10 mouse cellular contexts compared by ENCODE assay signal in genomic region chr11:120143708-120144497, GRCm38 (mm10). TPM values are rescaled to one million over a fixed set of nuclear protein-coding genes. Genes with fewer than 3 reads are reported as not detected.
DNase-seq lines count a peak whose midpoint lies in the region; ATAC-seq and TF ChIP-seq lines count a peak whose summit lies in the region.
"Had no signal": no experiment of that assay in that cellular context is flagged by ENCODE, and none has a peak within 500 bp of the region (broad histone marks: within the 10 kb centered on the region; RNA-seq: fewer than 3 reads in every experiment).

No protein-coding gene starts in this region.

- in situ Hi-C loops in Patski (cut with MboI; ENCODE audit: low pct_unique_long_range_greater_than_20kb), result no loop called here

- peaks cover 23% of the 10 kb centered on the region for H3K4me1 ChIP-seq in hindbrain, embryonic 12.5 days
- H3K4me1 ChIP-seq in hindbrain, postnatal 0 days (ENCODE audit: insufficient read depth, low read length), result peaks cover 4% of the 10 kb centered on the region; the same call in 1 of the 2 replicates
- peaks cover 26% of the 10 kb centered on the region for H3K4me1 ChIP-seq in intestine, embryonic 16.5 days (ENCODE audit: control insufficient read depth, insufficient read depth, low read length)
- peaks cover 9% of the 10 kb centered on the region; the same call in 1 of the 2 replicates for H3K4me1 ChIP-seq in limb, embryonic 15.5 days

- H3K9ac ChIP-seq in hindbrain, embryonic 12.5 days, result no peak overlapping the region
- no peak overlapping the region for H3K9ac ChIP-seq in hindbrain, postnatal 0 days (replicated peaks; ENCODE audit: low read length)
- 0 out of 2 replicates have a peak overlapping the region, but pooled peaks have one; percentile 29 for H3K9ac ChIP-seq in intestine, embryonic 16.5 days (ENCODE audit: low read depth, low read length)
- H3K9ac ChIP-seq in limb, embryonic 15.5 days, result no peak overlapping the region

- H3K9me3 ChIP-seq in hindbrain, embryonic 12.5 days (replicated peaks), result no peaks in the 10 kb centered on the region
- no peaks in the 10 kb centered on the region for H3K9me3 ChIP-seq in hindbrain, postnatal 0 days (ENCODE audit: low read length)
- no peaks in the 10 kb centered on the region for H3K9me3 ChIP-seq in intestine, embryonic 16.5 days (ENCODE audit: control insufficient read depth, low read length)
- no peaks in the 10 kb centered on the region for H3K9me3 ChIP-seq in limb, embryonic 15.5 days

- WGBS in hindbrain, embryonic 12.5 days, result 74% methylated on average over 13 of the region's 13 CpGs
- WGBS in hindbrain, postnatal 0 days, result 73% methylated on average over 13 of the region's 13 CpGs
- WGBS in intestine, embryonic 16.5 days, result 63% methylated on average over 13 of the region's 13 CpGs
- 76% methylated on average over 13 of the region's 13 CpGs for WGBS in limb, embryonic 15.5 days

- no peak for ATAC-seq in hindbrain, embryonic 12.5 days (ENCODE audit: low FRiP score)
- no peak for ATAC-seq in hindbrain, postnatal 0 days
- ATAC-seq in Patski, result peak; percentile 47
- no peak for ATAC-seq in intestine, embryonic 16.5 days
- no peak for ATAC-seq in limb, embryonic 15.5 days (ENCODE audit: insufficient number of reproducible peaks, low FRiP score, low TSS enrichment, low read depth)
- ATAC-seq: forebrain, embryonic 14.5 days had no signal

- no peak for DNase-seq in hindbrain, postnatal 0 days (ENCODE audit: low spot score)
- DNase-seq in Patski (ENCODE audit: low read depth, low spot score), result no peak
- no peak for DNase-seq in spleen, postnatal 4 days (ENCODE audit: low spot score in 2 of 2)
- no peak for DNase-seq in layer of hippocampus, adult 8-10 months (ENCODE audit: low spot score in 2 of 2)
- DNase-seq: cerebellum, adult 11 months had no signal

- CTCF ChIA-PET in Patski (lab: Charles Lee), result interaction anchor here (1.4 to 1.7 kb wide), 2 partner anchors 25 to 162 kb away, joined by 3 to 6 read pairs; no protein-coding TSS in a partner anchor

- peaks cover 19% of the 10 kb centered on the region for H3K36me3 ChIP-seq in hindbrain, embryonic 12.5 days
- no peaks in the 10 kb centered on the region for H3K36me3 ChIP-seq in hindbrain, postnatal 0 days (ENCODE audit: insufficient read depth, low read length)
- H3K36me3 ChIP-seq in intestine, embryonic 16.5 days (ENCODE audit: control insufficient read depth, insufficient read depth, low read length), result peaks cover 3% of the 10 kb centered on the region; the same call in 1 of the 2 replicates
- H3K36me3 ChIP-seq in limb, embryonic 15.5 days, result peaks cover 29% of the 10 kb centered on the region; the same call in 1 of the 2 replicates

- H3K27me3 ChIP-seq in hindbrain, embryonic 12.5 days, result no peaks in the 10 kb centered on the region
- H3K27me3 ChIP-seq in hindbrain, postnatal 0 days (ENCODE audit: insufficient read depth, low read length), result no peaks in the 10 kb centered on the region
- H3K27me3 ChIP-seq in Patski, result no peaks in the 10 kb centered on the region
- no peaks in the 10 kb centered on the region for H3K27me3 ChIP-seq in intestine, embryonic 16.5 days (replicated peaks; ENCODE audit: control insufficient read depth, insufficient read depth, low read length)
- H3K27me3 ChIP-seq in limb, embryonic 15.5 days, result no peaks in the 10 kb centered on the region

- no peak overlapping the region for H3K4me3 ChIP-seq in hindbrain, embryonic 12.5 days
- no peak overlapping the region for H3K4me3 ChIP-seq in hindbrain, postnatal 0 days (ENCODE audit: low read length)
- H3K4me3 ChIP-seq in intestine, embryonic 16.5 days (ENCODE audit: low read length), result no peak overlapping the region
- no peak overlapping the region for H3K4me3 ChIP-seq in limb, embryonic 15.5 days

- TF ChIP-seq CTCF in hindbrain, postnatal 0 days (IDR thresholded peaks at IDR 0.05; ENCODE audit: low read depth), result no peak
- TF ChIP-seq CTCF in Patski (IDR thresholded peaks at IDR 0.05), result no peak

- 0 out of 2 replicates have a peak overlapping the region, but pooled peaks have one; percentile 30 for H3K27ac ChIP-seq in hindbrain, embryonic 12.5 days
- no peak overlapping the region for H3K27ac ChIP-seq in hindbrain, postnatal 0 days
- H3K27ac ChIP-seq in intestine, embryonic 16.5 days (ENCODE audit: low read length), result no peak overlapping the region; the same call in 1 of the 2 replicates
- peak overlapping the region; percentile 0; the same call in 1 of the 2 replicates for H3K27ac ChIP-seq in limb, embryonic 15.5 days

- H3K4me2 ChIP-seq in hindbrain, embryonic 12.5 days (replicated peaks), result no peak overlapping the region
- no peak overlapping the region for H3K4me2 ChIP-seq in hindbrain, postnatal 0 days (ENCODE audit: low read depth, low read length)
- H3K4me2 ChIP-seq in intestine, embryonic 16.5 days (ENCODE audit: low read depth, low read length), result no peak overlapping the region
- H3K4me2 ChIP-seq in limb, embryonic 15.5 days, result no peak overlapping the region
- H3K4me2 ChIP-seq: midbrain, embryonic 11.5 days had no signal

- POLR2A ChIA-PET in Patski (lab: Charles Lee), result interaction anchor here (1.2 kb wide), 1 partner anchor 86 kb away, joined by 3 read pairs; no protein-coding TSS in a partner anchor

RNA-seq across cellular contexts. Expression of gene Slc38a10, which starts 7.2 kb away (rescaled TPM):
- polyA plus RNA-seq in hindbrain, embryonic 12.5 days (2016; fragmentation: Nextera tagmentation; extraction: Ambion mirVana), result 121 and 125 TPM in 2 replicates
- 167 and 178 TPM in 2 replicates for total RNA-seq in hindbrain, postnatal 0 days (2014; rRNA removed)
- polyA plus RNA-seq in hindbrain, postnatal 0 days (2015; fragmentation: Nextera tagmentation; extraction: Ambion mirVana), result 95.9 and 101 TPM in 2 replicates
- polyA plus RNA-seq in Patski (2021), result 107 TPM
- 84.6 and 91.4 TPM in 2 replicates for polyA plus RNA-seq in intestine, embryonic 16.5 days (2015; fragmentation: Nextera tagmentation; extraction: Ambion mirVana)
- 96.1 and 101 TPM in 2 replicates for polyA plus RNA-seq in limb, embryonic 15.5 days (2015; fragmentation: Nextera tagmentation; extraction: Ambion mirVana)
- 10 to 100 TPM; 83.1 to 95.2 (median 88.8) TPM for total RNA-seq in layer of hippocampus, adult 8-10 months (2022)

RNA-seq across cellular contexts. Expression of gene Ndufaf8, which starts 45.2 kb away (rescaled TPM):
- polyA plus RNA-seq in hindbrain, embryonic 12.5 days (2016; fragmentation: Nextera tagmentation; extraction: Ambion mirVana), result 45.8 and 52.7 TPM in 2 replicates
- 56.1 and 82.6 TPM in 2 replicates for total RNA-seq in hindbrain, postnatal 0 days (2014; rRNA removed)
- 62.7 and 70.2 TPM in 2 replicates for polyA plus RNA-seq in hindbrain, postnatal 0 days (2015; fragmentation: Nextera tagmentation; extraction: Ambion mirVana)
- 57.3 TPM for polyA plus RNA-seq in Patski (2021)
- polyA plus RNA-seq in intestine, embryonic 16.5 days (2015; fragmentation: Nextera tagmentation; extraction: Ambion mirVana), result 113 and 119 TPM in 2 replicates
- polyA plus RNA-seq in limb, embryonic 15.5 days (2015; fragmentation: Nextera tagmentation; extraction: Ambion mirVana), result 67.0 and 76.6 TPM in 2 replicates
- total RNA-seq in layer of hippocampus, adult 8-10 months (2022), result 10 to 100 TPM; 17.8 to 46.9 (median 30.6) TPM

RNA-seq across cellular contexts. Expression of gene Tepsin, which starts 45.4 kb away (rescaled TPM):
- polyA plus RNA-seq in hindbrain, embryonic 12.5 days (2016; fragmentation: Nextera tagmentation; extraction: Ambion mirVana), result 17.3 and 22.0 TPM in 2 replicates
- total RNA-seq in hindbrain, postnatal 0 days (2014; rRNA removed), result 30.6 and 31.6 TPM in 2 replicates
- 13.8 and 14.8 TPM in 2 replicates for polyA plus RNA-seq in hindbrain, postnatal 0 days (2015; fragmentation: Nextera tagmentation; extraction: Ambion mirVana)
- polyA plus RNA-seq in Patski (2021), result 19.7 TPM
- polyA plus RNA-seq in intestine, embryonic 16.5 days (2015; fragmentation: Nextera tagmentation; extraction: Ambion mirVana), result 21.1 and 22.5 TPM in 2 replicates
- polyA plus RNA-seq in limb, embryonic 15.5 days (2015; fragmentation: Nextera tagmentation; extraction: Ambion mirVana), result 17.8 TPM in 2 replicates
- total RNA-seq in layer of hippocampus, adult 8-10 months (2022), result 10 to 100 TPM; 17.7 to 18.2 (median 18.0) TPM

RNA-seq across cellular contexts. Expression of gene Cep131, which starts 57.3 kb away (rescaled TPM):
- 39.5 and 47.3 TPM in 2 replicates for polyA plus RNA-seq in hindbrain, embryonic 12.5 days (2016; fragmentation: Nextera tagmentation; extraction: Ambion mirVana)
- 18.5 and 18.7 TPM in 2 replicates for total RNA-seq in hindbrain, postnatal 0 days (2014; rRNA removed)
- polyA plus RNA-seq in hindbrain, postnatal 0 days (2015; fragmentation: Nextera tagmentation; extraction: Ambion mirVana), result 23.3 and 26.4 TPM in 2 replicates
- polyA plus RNA-seq in Patski (2021), result 36.8 TPM
- 12.0 and 12.2 TPM in 2 replicates for polyA plus RNA-seq in intestine, embryonic 16.5 days (2015; fragmentation: Nextera tagmentation; extraction: Ambion mirVana)
- polyA plus RNA-seq in limb, embryonic 15.5 days (2015; fragmentation: Nextera tagmentation; extraction: Ambion mirVana), result 20.9 and 21.3 TPM in 2 replicates
- total RNA-seq in layer of hippocampus, adult 8-10 months (2022), result 10 to 100 TPM; 34.0 to 41.5 (median 35.9) TPM

Comparison
In these comparisons a context has a peak if more than half of its experiments do, and no peak if none do; other contexts are left out.
1. H3K27ac ChIP-seq: peak in hindbrain, embryonic 12.5 days (single experiment) and limb, embryonic 15.5 days (single experiment); none in hindbrain, postnatal 0 days (single experiment) and intestine, embryonic 16.5 days (single experiment).